Mouse (Mus musculus) forebrain, embryonic 14.5 days (tissue): ENCODE data around the gene Supt20. TPM values are rescaled to one million over a fixed set of nuclear protein-coding genes. Genes with fewer than 3 reads are reported as not detected.

Experiments
- ATAC-seq: fragments of 200-750 bp; cut with Nextera tagmentation; 2 replicates; pipeline ENCODE4 v1.8.0; 2017; ENCODE audit warnings: mild to moderate bottlenecking, moderate library complexity
- DNase-seq: peaks from one replicate; pipeline ENCODE4 v3.0.0-alpha.2; 2015; ENCODE audit warnings: low spot score
- H3K27ac ChIP-seq: fragments of 300-500 bp; sonication (generic); 2 replicates; pipeline ENCODE4 v1.5.1; 2014; ENCODE audit warnings: low read depth, mild to moderate bottlenecking, control low read depth, low read length, moderate library complexity
- H3K27me3 ChIP-seq: fragments of 300-500 bp; sonication (generic); replicated peaks from 2 replicates; pipeline ENCODE4 v1.6.1; 2014; ENCODE audit warnings: low read length, control low read depth, mixed read lengths; ENCODE audit not compliant: control insufficient read depth, insufficient read depth
- H3K36me3 ChIP-seq: fragments of 300-500 bp; sonication (generic); 2 replicates; pipeline ENCODE4 v1.6.1; 2014; ENCODE audit warnings: low read length, control low read depth; ENCODE audit not compliant: control insufficient read depth, insufficient read depth
- H3K4me1 ChIP-seq: fragments of 300-500 bp; sonication (generic); 2 replicates; pipeline ENCODE4 v1.6.1; 2014; ENCODE audit warnings: antibody characterized with exemption, low read length, control low read depth; ENCODE audit not compliant: control insufficient read depth, insufficient read depth
- H3K4me2 ChIP-seq: fragments of 300-500 bp; sonication (generic); 2 replicates; pipeline ENCODE4 v1.6.1; 2014; ENCODE audit warnings: mild to moderate bottlenecking, control low read depth, low read length
- H3K4me3 ChIP-seq: fragments of 300-500 bp; sonication (generic); 2 replicates; pipeline ENCODE4 v1.5.1; 2014; ENCODE audit warnings: low read depth, low read length, control low read depth
- H3K9ac ChIP-seq: fragments of 300-500 bp; sonication (generic); 2 replicates; pipeline ENCODE4 v1.6.1; 2014; ENCODE audit warnings: mild to moderate bottlenecking, low read length, control low read depth, moderate library complexity
- H3K9me3 ChIP-seq: fragments of 300-500 bp; sonication (generic); replicated peaks from 2 replicates; pipeline ENCODE4 v1.6.1; 2016; ENCODE audit warnings: low read length, control low read depth, mixed read lengths; ENCODE audit not compliant: control insufficient read depth
- WGBS: fragments of 180-500 bp; shearing (Covaris S2); extraction: QIAGEN DNeasy Blood & Tissue Kit; methylation state at CpG from one replicate; pipeline ENCODE4 v1.1.7; 2014; 5-methylcytosine and 5-hydroxymethylcytosine counted together
- polyA plus RNA-seq: library from polyadenylated mRNA; unstranded; fragments of >200 nt; fragmentation: Nextera tagmentation; extraction: Ambion mirVana; gene quantifications from 2 replicates; pipeline ENCODE4 v1.2.1, GENCODE M21; 2014

Supt20 gene
- polyA plus RNA-seq, 1 experiment from 2014 or later, result 74.2 TPM

DNA sequence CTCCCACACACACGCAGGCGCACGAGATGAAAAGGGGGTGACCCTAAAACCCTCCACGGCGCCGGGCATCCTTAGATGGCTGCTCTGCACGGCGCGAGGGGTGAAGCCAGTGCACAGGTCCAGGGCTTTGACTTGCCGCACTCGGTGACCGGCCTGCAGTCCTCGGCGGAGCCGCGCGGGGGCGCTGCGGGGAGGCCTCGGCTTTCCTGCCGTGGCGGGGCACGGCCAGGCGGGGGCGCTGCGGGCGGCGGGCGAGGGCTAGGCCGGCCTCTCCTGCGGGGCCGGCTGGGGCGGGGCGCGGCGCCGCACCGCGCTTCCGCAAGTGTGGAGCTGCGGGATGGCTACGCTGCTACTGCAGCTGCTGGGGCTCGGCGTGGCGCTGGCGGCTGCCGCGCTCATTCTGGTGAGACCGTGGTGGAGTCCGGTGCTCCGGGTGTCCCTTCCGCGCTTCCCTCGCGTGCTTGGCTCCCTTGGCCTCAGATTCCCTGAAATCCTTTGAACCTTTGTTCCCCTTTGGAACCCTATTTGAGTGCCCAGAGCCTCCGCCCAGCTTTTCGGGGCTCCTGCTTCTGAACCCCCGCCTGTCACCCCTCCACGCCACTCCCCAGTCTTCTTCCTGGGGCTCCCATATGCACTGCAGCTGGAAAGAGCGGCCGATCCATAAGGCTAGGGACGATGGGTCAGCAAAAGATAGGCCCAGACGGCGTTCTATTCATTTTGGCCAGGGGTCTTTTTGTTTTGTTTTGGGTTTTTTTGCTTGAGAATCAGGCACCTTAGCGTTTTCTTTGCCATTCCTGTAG lies 42.8 kb downstream of the Supt20 start, which contains the start of the genes Exosc8 and Alg5:
Gene Exosc8, minus strand, starts transcription at position 147 of the 800 bp plus-strand sequence.
Gene Alg5, plus strand, starts transcription at position 293 of the 800 bp plus-strand sequence.
- Histone ChIP-seq H3K4me1 (0 out of 2 replicates have a peak, but pooled peaks cover 7% of the 10 kb centered on the region), H3K4me3 (peak within 1 kb of the TSS; percentile 87), H3K9ac (peak within 1 kb of the TSS; percentile 90), H3K4me2 (peak within 1 kb of the TSS; percentile 81), H3K27me3 (no peaks in the 10 kb centered on the region), H3K27ac (peak within 1 kb of the TSS; percentile 98), H3K9me3 (no peaks in the 10 kb centered on the region), H3K36me3 (peaks cover 46% of the 10 kb centered on the region)
- ATAC-seq (peak; percentile 94), DNase-seq (peak; percentile 87)
- WGBS, result under 1% methylated on average over 59 of the region's 65 CpGs

DNA sequence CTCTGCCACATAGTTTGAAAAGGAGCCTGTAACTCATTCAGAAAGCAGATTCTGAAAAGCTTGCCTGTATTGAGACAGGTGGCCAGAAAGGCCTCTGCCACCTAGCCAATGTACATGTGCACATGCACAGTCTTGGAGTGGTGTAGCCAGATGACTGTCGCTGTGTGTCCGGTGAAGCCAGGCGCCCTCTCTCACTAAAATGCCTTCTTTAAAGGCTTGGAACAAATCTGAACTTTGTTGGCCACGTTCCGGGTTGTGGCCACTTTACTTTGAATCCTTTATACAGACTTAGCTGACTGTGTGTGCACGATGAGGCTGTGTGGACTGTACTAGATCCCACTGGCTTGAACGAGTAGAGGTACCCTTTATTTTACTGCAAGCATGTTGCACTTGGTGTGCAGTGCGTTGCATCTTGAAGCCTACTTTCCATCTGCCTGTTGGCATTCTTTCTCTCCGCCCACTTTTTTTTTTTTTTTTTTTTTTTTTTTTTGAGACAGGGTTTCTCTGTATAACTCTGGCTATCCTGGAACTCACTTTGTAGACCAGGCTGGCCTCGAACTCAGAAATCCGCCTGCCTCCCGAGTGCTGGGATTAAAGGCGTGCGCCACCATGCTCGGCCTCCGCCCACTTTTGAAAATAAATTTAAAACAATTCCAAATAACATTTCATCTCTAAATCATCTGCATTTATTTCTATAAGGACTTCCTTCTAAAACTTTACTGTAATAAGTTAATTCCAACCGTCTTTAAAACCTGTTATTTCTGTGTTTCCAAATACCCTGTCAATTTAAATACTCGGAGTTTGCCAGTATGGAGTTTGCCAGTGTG lies 43.7 kb downstream of the Supt20 start:
- Histone ChIP-seq H3K27me3 (no peaks in the 10 kb centered on the region), H3K36me3 (peaks cover 46% of the 10 kb centered on the region), H3K9ac (peak overlapping the region; percentile 90), H3K4me3 (peak overlapping the region; percentile 87), H3K9me3 (no peaks in the 10 kb centered on the region), H3K4me2 (peak overlapping the region; percentile 81), H3K27ac (peak overlapping the region; percentile 98; the same call in 1 of the 2 replicates), H3K4me1 (0 out of 2 replicates have a peak, but pooled peaks cover 7% of the 10 kb centered on the region)
- DNase-seq (peak; percentile 20), ATAC-seq (no peak)
- 57% methylated on average over 18 of the region's 18 CpGs for WGBS

GRCm38 (mm10) chr3:54737317-54737716 lies 44.7 kb downstream of the Supt20 start:
- no peak for ATAC-seq
- no peaks in the 10 kb centered on the region for H3K9me3 ChIP-seq
- 0 out of 2 replicates have a peak, but pooled peaks cover 7% of the 10 kb centered on the region for H3K4me1 ChIP-seq
- H3K9ac ChIP-seq, result no peak overlapping the region
- 96% methylated on average over 8 of the region's 8 CpGs for WGBS
- peaks cover 48% of the 10 kb centered on the region for H3K36me3 ChIP-seq
- no peaks in the 10 kb centered on the region for H3K27me3 ChIP-seq
- no peak overlapping the region for H3K4me3 ChIP-seq
- H3K27ac ChIP-seq, result no peak overlapping the region
- H3K4me2 ChIP-seq, result no peak overlapping the region
- no peak for DNase-seq

DNA sequence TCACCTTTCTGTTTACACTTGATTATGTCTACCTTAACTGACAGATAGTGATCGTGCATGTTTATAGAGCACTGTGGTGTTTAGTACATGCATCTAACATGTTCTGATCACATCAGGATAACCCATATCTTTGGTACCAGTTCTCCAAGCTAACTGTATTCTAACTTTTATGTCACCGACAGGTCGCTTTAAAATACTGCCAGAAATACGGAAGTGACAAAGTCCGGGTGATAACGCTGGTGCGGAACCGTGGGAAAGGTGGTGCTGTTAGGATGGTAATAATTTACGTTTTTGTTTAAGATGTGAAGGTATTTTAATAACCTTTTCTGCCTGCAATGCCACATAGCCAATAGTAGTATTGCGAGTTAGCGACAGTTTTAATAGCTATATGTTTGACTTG lies 49.4 kb downstream of the Supt20 start:
- H3K27ac ChIP-seq, result no peak overlapping the region
- no peak overlapping the region for H3K9ac ChIP-seq
- no peaks in the 10 kb centered on the region for H3K9me3 ChIP-seq
- no peak overlapping the region for H3K4me3 ChIP-seq
- DNase-seq (no peak), ATAC-seq (no peak)
- H3K36me3 ChIP-seq, result peaks cover 84% of the 10 kb centered on the region
- no peak overlapping the region for H3K4me2 ChIP-seq
- no peaks in the 10 kb centered on the region for H3K4me1 ChIP-seq
- H3K27me3 ChIP-seq, result no peaks in the 10 kb centered on the region
- WGBS, result 96% methylated on average over 11 of the region's 11 CpGs

- peak; percentile 16 for DNase-seq
- Histone ChIP-seq H3K4me2 (no peak overlapping the region), H3K9ac (no peak overlapping the region), H3K9me3 (no peaks in the 10 kb centered on the region), H3K4me3 (no peak overlapping the region), H3K27me3 (no peaks in the 10 kb centered on the region), H3K4me1 (no peaks in the 10 kb centered on the region), H3K27ac (no peak overlapping the region), H3K36me3 (peaks cover 97% of the 10 kb centered on the region)
- ATAC-seq, result no peak
- WGBS, result 64% methylated on average over 5 of the region's 5 CpGs
Measured at GRCm38 (mm10) chr3:54745799-54746198, 53.2 kb downstream of the Supt20 start.

DNA sequence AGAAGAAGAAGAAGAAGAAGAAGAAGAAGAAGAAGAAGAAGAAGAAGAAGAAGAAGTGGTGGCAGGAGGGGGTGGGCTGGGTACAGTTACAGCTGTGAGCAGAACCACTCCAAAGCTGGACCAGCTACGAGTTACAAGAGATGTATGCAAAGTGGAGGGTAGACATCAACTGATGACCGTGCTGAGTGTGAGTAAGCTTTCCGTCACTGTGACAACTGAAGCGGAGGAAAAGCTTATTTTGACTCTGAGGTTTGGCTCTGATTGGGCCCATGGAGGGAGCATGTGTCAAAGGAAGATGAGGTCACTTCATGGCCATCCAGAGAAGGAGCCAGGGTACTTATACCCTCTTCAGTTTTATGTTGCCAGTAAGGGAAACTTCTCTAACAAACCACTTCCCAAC lies 60.8 kb downstream of the Supt20 start:
- Histone ChIP-seq H3K36me3 (peaks cover 30% of the 10 kb centered on the region), H3K9me3 (no peaks in the 10 kb centered on the region), H3K27ac (no peak overlapping the region), H3K4me3 (no peak overlapping the region), H3K4me1 (peaks cover 6% of the 10 kb centered on the region), H3K9ac (no peak overlapping the region), H3K27me3 (0 out of 2 replicates have a peak, but pooled peaks cover 6% of the 10 kb centered on the region), H3K4me2 (no peak overlapping the region)
- no peak for ATAC-seq
- no peak for DNase-seq
- 82% methylated on average over 4 of the region's 4 CpGs for WGBS

DNA sequence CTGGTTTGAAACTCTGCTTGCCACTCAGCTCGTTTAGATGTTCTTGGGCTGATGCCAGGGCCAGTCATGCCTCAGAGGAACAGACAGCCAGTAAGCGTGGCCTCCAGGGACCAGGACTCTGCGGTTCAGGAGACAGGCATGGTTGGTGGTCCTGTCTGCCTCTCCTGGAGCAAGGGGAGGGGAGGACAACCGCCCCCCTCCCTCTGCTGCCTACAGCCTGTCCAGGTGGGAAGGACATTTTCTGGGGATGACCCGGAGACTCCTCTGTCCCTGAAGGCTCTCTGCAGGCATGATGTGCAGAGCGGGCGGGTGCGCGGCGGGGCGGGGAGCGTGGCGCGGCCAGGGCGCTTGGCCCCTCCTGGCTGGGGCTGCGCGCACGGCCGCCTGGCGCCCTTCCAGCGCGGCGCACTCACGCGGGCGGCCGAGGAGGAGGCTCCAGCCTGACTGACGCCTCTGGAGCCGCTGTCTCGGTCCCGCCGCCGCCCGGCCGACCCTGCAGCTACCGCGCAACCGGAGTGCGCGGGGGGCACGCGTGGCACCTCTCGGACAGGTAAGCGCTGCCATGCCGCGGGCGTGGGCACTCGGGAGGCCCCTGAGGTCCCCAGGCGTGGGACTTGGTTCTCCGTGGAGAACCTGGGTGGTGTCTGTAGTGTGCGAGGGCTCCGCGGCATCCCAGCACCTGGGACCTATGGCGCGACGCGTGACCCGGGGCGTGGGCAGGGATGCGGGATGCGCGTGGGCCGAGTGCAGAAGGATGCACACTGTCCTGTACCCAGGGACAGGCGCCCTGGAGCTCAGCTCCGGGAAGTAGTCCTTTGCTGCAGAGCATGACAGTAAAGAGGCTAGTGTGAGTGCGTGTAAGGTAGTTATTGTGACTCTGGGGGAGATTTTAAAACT lies 62.8 kb downstream of the Supt20 start, which contains the start of gene Smad9:
Gene Smad9, plus strand, starts transcription at position 438 of the 897 bp plus-strand sequence.
- DNase-seq, result peak; percentile 70
- peak within 1 kb of the TSS; percentile 60 for H3K4me3 ChIP-seq
- peak within 1 kb of the TSS; percentile 63 for H3K9ac ChIP-seq
- H3K36me3 ChIP-seq, result peaks cover 12% of the 10 kb centered on the region
- peak within 1 kb of the TSS; percentile 100 for H3K4me2 ChIP-seq
- WGBS, result under 1% methylated on average over 65 of the region's 66 CpGs
- H3K9me3 ChIP-seq, result no peaks in the 10 kb centered on the region
- H3K27me3 ChIP-seq, result 0 out of 2 replicates have a peak, but pooled peaks cover 6% of the 10 kb centered on the region
- peaks cover 6% of the 10 kb centered on the region for H3K4me1 ChIP-seq
- ATAC-seq, result peak; percentile 86
- no peak within 1 kb of the TSS for H3K27ac ChIP-seq

DNA sequence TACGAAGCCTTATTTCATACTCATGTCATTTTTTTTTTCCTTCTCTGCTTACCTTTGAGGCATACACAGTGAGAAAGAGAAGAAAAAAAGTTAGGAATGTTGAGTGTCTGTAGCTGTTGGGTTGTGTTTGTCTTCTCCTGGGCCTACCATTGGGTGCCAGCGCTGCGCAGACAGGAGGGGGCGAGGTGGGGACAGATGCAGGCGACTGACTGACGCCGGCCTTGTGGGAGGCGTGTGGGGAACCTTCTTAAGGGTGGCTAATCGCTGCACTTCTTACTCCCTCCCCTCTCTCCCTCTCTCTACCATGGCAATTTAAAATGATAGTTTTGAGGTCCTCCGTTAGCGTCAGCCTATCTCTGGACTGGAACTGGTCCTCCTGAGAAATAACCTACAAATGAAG lies 63.5 kb downstream of the Supt20 start:
- Histone ChIP-seq H3K4me1 (peaks cover 6% of the 10 kb centered on the region), H3K27ac (no peak overlapping the region), H3K36me3 (peaks cover 6% of the 10 kb centered on the region), H3K9me3 (no peaks in the 10 kb centered on the region), H3K4me2 (peak overlapping the region; percentile 100), H3K27me3 (0 out of 2 replicates have a peak, but pooled peaks cover 6% of the 10 kb centered on the region), H3K9ac (peak overlapping the region; percentile 63), H3K4me3 (peak overlapping the region; percentile 60)
- WGBS, result 1% methylated on average over 11 of the region's 11 CpGs
- peak; percentile 28; the same call in 1 of the 2 replicates for ATAC-seq
- DNase-seq, result peak; percentile 25
